Mouse (Mus musculus): ENCODE measurements at regions not wholly inside any gene's neighbourhood (a gene's known extent, or its start where the extent isn't known, plus 50 kb on each side); places are given as distances from the start of the nearest gene placed in this dataset.

DNA sequence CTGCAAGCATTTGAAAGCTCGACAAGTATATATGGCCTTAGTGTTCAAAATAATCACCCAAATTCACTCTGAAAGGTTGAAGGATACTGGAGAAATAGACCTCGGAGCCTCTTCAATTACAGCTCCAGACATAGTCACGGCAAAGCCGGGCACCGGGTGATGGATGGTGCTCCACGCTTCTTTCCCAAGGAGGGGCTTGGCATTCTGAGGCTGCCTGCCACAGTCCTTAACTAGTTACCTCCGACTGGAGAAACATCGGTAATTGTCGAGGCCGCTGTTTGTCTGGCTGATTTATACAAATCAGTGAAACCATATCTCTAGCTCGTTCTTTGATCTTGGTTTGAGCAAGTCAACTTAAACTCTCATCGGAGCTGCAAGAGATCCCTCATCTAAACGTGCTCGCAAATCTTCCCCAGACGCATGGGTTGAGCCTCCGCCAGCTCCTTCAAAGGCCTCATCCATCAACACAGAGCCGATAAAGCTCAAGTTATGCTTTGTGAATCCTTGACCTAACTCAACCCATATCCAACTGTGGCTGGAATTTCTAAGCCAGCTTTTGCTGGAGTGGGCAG is 145.4 kb upstream of the Stx16 start:
- intact Hi-C loops (cut with DNase I; ENCODE audit: low total_unique reads): no loop called here
- DNase-seq: no peak

- intact Hi-C loops (cut with DNase I; ENCODE audit: low total_unique reads): no loop called here
- no peak for DNase-seq
These were observed 140.4 kb upstream of the Stx16 start for GRCm38 (mm10) chr2:173935706-173936105.

DNA sequence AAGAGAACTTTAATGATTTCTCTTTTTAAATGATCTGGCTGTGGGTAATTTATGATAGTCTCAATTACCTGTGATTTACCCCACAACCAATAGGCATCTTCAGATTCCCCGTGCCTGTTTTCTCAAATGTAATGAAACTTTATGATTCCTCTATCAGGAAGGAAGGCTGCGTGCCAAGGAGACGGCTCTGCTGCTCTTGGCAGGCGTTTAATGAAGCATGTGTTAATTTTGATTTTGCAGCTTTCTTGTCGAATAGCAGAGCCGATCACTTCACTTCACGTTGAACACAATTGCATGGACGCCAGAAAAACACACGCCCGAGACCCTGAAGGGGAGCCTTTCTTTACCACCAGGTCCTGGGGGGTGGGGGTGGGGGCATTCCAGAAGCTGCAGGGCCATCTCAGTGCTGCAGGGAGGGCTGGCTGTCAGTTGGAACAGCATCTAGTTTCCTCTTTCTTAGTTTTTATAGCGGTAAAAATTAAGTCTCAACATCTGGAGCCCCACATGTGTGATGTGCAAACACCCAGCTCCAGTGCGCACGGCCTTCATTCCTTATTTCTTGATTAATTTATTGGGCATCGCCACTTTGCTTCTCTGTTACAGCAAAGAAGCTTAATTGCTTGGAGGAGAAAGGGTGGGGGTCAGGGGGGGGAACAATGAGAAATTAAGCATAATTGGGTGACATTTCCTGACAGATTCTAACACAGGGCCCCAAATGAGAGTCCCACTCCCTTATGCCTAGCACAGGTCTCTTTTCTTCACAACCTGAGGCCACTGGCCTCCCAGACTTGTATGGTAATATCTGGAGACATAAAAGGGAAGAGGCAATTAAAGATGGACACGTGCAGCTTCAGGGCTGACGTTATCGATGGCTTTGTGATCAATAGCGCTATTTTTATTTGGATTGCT is 138.3 kb upstream of the Stx16 start:
- intact Hi-C loops (cut with DNase I; ENCODE audit: low total_unique reads): no loop called here
- DNase-seq: no peak

GRCm38 (mm10) chr2:173938440-173938787 is 137.7 kb upstream of the Stx16 start:
- intact Hi-C loops (cut with DNase I; ENCODE audit: low total_unique reads): no loop called here
- DNase-seq: no peak

GRCm38 (mm10) chr2:173945441-173945840 is 130.7 kb upstream of the Stx16 start:
- intact Hi-C loops (cut with DNase I; ENCODE audit: low total_unique reads): no loop called here
- no peak for DNase-seq

GRCm38 (mm10) chr2:173948586-173948985 is 127.5 kb upstream of the Stx16 start:
- intact Hi-C loops (cut with DNase I; ENCODE audit: low total_unique reads): no loop called here
- no peak for DNase-seq

- intact Hi-C loops (cut with DNase I; ENCODE audit: low total_unique reads): no loop called here
- DNase-seq: no peak
These were observed 125.8 kb upstream of the Stx16 start for GRCm38 (mm10) chr2:173950164-173950891.

DNA sequence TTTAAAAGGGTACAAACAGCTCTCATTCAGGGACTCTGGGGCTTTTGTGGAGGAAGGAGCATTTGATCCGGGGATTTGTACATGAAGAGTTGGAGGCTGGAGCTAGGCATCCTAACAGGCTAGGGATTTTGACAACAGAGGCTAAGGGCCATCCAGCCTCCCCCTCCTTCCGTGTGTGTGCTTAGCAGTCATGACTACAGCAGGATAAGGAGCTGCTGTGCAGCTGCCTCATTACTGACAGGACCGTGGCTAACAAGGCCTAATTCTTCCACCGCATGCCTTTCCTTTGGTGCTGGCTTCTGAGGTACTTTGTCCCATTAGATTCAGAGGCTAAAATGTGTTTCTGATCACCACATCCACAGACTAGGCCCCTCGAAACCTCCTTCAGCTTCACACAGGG is 110.0 kb upstream of the Stx16 start:
- intact Hi-C loops (cut with DNase I; ENCODE audit: low total_unique reads): no loop called here

DNA sequence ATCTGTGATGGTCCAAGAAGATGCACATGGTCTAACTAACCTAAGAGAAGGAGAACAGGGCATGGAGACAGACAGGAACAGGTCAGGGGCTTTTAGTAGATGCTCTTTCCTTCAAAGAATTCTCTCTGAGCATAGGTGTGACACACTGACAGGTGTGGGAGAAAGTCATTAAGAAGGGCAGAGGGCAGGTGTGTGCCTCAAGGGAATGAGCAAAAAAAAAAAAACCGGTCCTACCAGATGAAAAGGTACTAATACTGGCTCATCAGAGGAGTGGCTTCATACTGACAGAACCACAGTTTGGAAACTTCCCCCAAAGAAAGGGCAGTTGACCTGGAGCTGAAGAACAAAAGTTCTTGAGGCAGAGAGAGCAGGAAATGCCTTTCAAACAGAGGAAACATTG is 105.3 kb upstream of the Stx16 start:
- intact Hi-C loops (cut with DNase I; ENCODE audit: low total_unique reads): no loop called here

More for the DNA sequence above, 110.0 kb upstream of the Stx16 start:
- DNase-seq: no peak

GRCm38 (mm10) chr2:173976314-173977053 is 99.6 kb upstream of the Stx16 start:
- intact Hi-C loops (cut with DNase I; ENCODE audit: low total_unique reads): no loop called here
- DNase-seq: no peak

More for the DNA sequence above, 105.3 kb upstream of the Stx16 start:
- no peak for DNase-seq

- no peak for DNase-seq
- intact Hi-C loops (cut with DNase I; ENCODE audit: low total_unique reads): no loop called here
These were observed 98.7 kb upstream of the Stx16 start for GRCm38 (mm10) chr2:173977236-173978053.

DNA sequence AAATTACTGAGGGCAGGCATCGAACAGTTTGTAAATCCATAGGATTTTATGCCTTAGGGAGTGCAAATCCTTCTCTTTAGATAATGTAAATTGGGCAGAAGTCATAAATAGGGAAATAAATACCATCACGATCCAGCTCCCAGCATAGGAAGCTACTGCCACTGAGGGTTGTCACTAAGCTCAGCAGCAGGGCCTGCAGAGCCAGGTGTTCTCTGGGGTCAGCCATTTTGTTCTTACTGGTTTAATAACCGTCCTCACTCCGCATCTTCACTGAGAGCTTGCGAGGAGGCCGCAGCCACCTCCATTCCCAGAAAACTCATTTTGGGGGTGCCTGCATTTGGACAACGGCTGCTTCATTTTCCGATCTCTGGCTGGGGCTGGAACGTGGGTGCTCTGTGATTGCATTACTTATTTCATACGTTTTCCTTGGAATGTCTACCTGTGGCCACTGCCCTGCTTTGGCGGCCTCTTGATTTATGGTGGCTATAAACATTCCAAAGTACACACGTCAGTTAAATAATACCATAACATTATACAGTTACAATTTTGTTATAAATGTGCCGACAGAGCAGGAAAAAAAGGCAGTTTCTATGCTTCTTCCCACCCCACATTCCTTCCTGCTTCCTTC is 97.9 kb upstream of the Stx16 start:
- no peak for DNase-seq
- intact Hi-C loops (cut with DNase I; ENCODE audit: low total_unique reads): no loop called here

DNA sequence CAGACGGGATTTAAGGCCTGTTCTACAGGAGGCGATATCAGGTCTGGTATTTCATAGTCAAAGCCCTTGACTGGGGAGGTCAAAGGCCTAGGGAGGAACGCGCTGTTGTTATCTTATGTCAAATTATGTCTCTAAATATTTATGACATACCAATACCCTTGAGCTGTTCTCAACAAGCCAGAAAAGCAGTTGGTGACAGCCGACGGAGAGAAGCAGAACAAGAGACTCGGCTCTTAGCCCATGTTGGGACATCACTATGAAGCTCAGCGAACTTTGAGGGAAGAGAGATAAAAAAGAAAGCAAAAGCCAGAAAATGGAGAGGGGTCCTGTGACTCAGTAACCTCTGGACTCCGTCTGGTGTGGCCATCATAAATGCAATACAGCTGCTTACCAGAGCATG is 95.1 kb upstream of the Stx16 start:
- intact Hi-C loops (cut with DNase I; ENCODE audit: low total_unique reads): no loop called here

DNA sequence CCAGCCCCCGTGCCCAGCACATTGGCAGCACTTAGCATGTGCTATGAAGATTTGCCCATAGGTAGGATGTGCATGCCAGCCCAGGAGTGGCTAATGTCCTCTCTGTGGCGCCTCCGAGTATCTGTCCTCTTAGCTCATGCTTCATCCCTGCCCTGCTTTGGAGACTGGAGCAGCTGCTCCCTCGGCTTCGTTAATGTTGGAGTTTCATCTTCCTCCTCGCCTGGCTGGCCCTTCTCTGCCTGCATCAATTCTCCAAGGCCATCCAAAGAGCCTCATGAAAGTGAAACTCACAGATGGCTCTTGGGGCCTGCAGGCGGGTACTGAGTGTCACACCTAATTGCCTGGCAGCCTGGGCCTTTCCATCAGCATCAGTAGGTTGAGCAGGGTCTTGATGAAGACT is 88.6 kb upstream of the Stx16 start:
- no peak for DNase-seq
- intact Hi-C loops (cut with DNase I; ENCODE audit: low total_unique reads): no loop called here

More for the DNA sequence above, 95.1 kb upstream of the Stx16 start:
- no peak for DNase-seq

DNA sequence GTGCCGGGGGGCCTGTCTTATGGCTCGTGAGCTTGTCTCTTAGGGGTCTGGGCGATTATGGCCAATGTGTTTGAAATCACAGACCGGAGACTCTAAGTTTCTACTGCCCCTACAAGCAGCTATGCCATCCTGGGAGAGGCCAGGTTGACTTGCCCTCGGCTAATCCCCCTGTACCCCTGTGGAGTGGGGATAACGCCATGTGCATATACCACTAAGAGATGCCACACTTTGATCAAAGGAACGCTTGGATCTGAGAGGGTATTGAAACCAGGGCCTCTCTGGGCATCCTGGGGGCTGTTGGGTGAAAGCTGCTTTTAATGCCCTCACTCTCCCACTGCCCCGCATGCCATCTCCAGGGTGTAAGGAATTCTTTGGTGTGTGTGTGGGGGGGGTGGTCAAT is 88.2 kb upstream of the Stx16 start:
- DNase-seq: no peak
- intact Hi-C loops (cut with DNase I; ENCODE audit: low total_unique reads): no loop called here

GRCm38 (mm10) chr2:173988641-173989336 is 87.3 kb upstream of the Stx16 start:
- intact Hi-C loops (cut with DNase I; ENCODE audit: low total_unique reads): no loop called here
- DNase-seq: no peak

DNA sequence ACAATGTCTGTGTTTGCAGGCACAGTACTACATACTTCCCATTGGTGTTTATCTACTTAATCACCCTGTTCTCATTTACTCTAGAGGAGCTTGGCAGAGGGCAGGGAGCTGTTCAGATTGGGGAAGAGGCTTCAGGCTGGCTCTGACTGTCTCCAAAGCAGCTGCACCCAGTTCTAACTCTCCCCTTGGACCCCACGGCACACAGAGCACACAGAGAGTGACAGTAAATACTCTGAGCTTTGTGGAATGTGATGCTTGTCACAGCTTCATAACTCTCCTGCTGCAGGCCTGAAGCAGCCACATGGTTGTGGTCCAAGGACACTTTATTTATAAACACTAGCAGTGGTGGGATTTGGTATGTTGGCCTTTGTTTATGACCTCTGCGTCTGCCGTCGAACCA is 85.4 kb upstream of the Stx16 start:
- no peak for DNase-seq
- intact Hi-C loops (cut with DNase I; ENCODE audit: low total_unique reads): no loop called here

DNA sequence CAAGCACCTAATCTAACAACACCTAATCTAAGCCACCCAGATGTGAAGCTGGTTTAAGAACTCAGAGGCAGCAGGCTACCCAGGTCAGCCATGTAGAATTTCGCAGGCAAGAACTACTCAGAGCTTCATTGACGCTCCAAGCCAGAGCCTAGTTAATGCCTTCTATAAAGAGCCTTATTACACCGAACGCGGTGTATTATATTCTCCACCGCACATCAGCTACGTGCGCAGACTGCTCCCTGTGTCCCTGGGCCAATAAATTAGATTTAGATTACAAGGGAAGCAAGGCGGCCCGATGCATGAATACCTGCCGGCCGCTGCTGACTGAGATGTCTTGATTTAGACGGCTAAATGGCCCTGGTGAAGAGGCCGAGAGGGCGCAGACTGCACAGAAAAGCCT is 84.7 kb upstream of the Stx16 start:
- intact Hi-C loops (cut with DNase I; ENCODE audit: low total_unique reads): no loop called here
- DNase-seq: no peak

Data from gastrocnemius, postnatal 14 days (tissue).